Mouse (Mus musculus): Measurements from ENCODE around the gene Birc3.

DNA sequence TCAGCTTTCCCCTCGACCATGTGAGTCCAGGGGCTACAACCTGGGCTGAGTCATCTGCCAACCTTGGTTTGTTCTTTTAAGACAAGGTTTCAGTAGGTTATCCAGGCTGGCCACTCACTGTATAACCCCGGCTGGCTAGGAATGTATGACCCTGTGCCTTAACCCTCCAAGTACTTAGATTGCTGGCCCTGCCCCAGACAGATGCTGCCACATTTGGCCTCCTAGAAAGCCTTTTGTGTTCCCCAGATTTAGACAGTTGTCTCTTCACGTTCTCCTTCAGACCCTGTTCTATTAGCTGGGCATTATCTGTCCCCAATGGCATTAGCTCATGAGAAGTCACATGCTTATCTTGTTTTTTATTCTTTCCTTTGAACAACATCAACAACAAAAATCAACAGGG is 17.1 kb downstream of the Birc3 start:
- no peak for TF ChIP-seq POLR2A (IDR thresholded peaks at IDR 0.05; ENCODE audit: control insufficient read depth, extremely low read depth, insufficient read depth, low read length, poor library complexity)
- TF ChIP-seq CTCF (IDR thresholded peaks at IDR 0.05; ENCODE audit: borderline replicate concordance, control insufficient read depth, extremely low read depth, insufficient read depth, low read length, poor library complexity), result no peak

Data from thymus, adult 2 months (tissue).